Mouse (Mus musculus): ENCODE data around the gene Bid. TPM values are rescaled to one million over a fixed set of nuclear protein-coding genes. Genes with fewer than 3 reads are reported as not detected.
A peak's percentile ranks its signal among the peaks of the same experiment; 100 is the strongest.

The Bid gene
- polyA plus RNA-seq, 1 experiment, result 60.6 TPM

- H3K4me1 ChIP-seq (ENCODE audit: control insufficient read depth, insufficient read depth, low read length), result no peaks in the 10 kb centered on the region
- no peak for DNase-seq
- 54% methylated on average over 3 of the region's 3 CpGs for WGBS
These were observed 38.6 kb upstream of the Bid start for GRCm38 (mm10) chr6:120955215-120955614.

DNA sequence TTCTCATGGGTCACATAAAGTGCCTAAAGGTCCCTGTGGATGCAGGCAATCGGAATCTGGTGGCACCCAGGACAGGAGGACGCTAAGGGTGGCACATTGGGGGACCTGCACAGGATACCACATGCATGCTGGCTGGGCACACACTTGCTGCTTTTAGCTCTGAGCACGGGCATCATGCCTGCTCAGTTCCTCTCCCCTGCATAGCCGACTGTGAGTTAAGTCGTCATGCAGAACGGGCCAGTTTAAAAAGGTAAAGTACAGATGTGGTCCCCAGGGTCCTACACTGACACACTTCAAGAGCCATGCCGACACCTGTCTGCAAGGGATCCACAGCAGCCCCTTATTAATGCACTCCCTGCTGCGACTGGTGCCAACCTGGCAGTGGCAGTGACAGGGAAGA lies 37.6 kb upstream of the Bid start:
- no peak for TF ChIP-seq POLR2A (IDR thresholded peaks at IDR 0.05; ENCODE audit: low read depth, low read length)
- TF ChIP-seq CTCF (conservative IDR thresholded peaks at IDR 0.05; ENCODE audit: insufficient read depth, insufficient read length, low read depth, low read length), result no peak
- 88% methylated on average over 8 of the region's 8 CpGs for WGBS
- H3K4me1 ChIP-seq (ENCODE audit: control insufficient read depth, insufficient read depth, low read length), result no peaks in the 10 kb centered on the region

More at GRCm38 (mm10) chr6:120955215-120955614, 38.6 kb upstream of the Bid start:
- H3K36me3 ChIP-seq (ENCODE audit: control insufficient read depth, insufficient read depth, low read length), result no peaks in the 10 kb centered on the region
- no peak overlapping the region for H3K4me3 ChIP-seq (ENCODE audit: insufficient read depth, low read depth, low read length)
- no peak overlapping the region for H3K27ac ChIP-seq (ENCODE audit: insufficient read depth, low read depth, low read length)
- TF ChIP-seq CTCF (conservative IDR thresholded peaks at IDR 0.05; ENCODE audit: insufficient read depth, insufficient read length, low read depth, low read length) (no peak), POLR2A (IDR thresholded peaks at IDR 0.05; ENCODE audit: low read depth, low read length) (no peak)
- no peaks in the 10 kb centered on the region for H3K27me3 ChIP-seq (replicated peaks; ENCODE audit: control insufficient read depth, insufficient read depth, low read length)

GRCm38 (mm10) chr6:120952475-120952874 lies 35.8 kb upstream of the Bid start:
- no peak for TF ChIP-seq POLR2A (IDR thresholded peaks at IDR 0.05; ENCODE audit: low read depth, low read length)
- TF ChIP-seq CTCF (conservative IDR thresholded peaks at IDR 0.05; ENCODE audit: insufficient read depth, insufficient read length, low read depth, low read length), result no peak
- WGBS, result 95% methylated on average over 6 of the region's 6 CpGs
- Histone ChIP-seq H3K27ac (ENCODE audit: insufficient read depth, low read depth, low read length) (no peak overlapping the region), H3K27me3 (replicated peaks; ENCODE audit: control insufficient read depth, insufficient read depth, low read length) (no peaks in the 10 kb centered on the region), H3K36me3 (ENCODE audit: control insufficient read depth, insufficient read depth, low read length) (no peaks in the 10 kb centered on the region), H3K4me1 (ENCODE audit: control insufficient read depth, insufficient read depth, low read length) (no peaks in the 10 kb centered on the region), H3K4me3 (ENCODE audit: insufficient read depth, low read depth, low read length) (no peak overlapping the region)
- no peak for DNase-seq

More for the DNA sequence above, 37.6 kb upstream of the Bid start:
- no peak for DNase-seq
- Histone ChIP-seq H3K4me3 (ENCODE audit: insufficient read depth, low read depth, low read length) (no peak overlapping the region), H3K36me3 (ENCODE audit: control insufficient read depth, insufficient read depth, low read length) (no peaks in the 10 kb centered on the region), H3K27me3 (replicated peaks; ENCODE audit: control insufficient read depth, insufficient read depth, low read length) (no peaks in the 10 kb centered on the region), H3K27ac (ENCODE audit: insufficient read depth, low read depth, low read length) (no peak overlapping the region)

GRCm38 (mm10) chr6:120951311-120951710 lies 34.7 kb upstream of the Bid start:
- WGBS, result 81% methylated on average over 6 of the region's 6 CpGs
- Histone ChIP-seq H3K36me3 (ENCODE audit: control insufficient read depth, insufficient read depth, low read length) (no peaks in the 10 kb centered on the region), H3K4me1 (ENCODE audit: control insufficient read depth, insufficient read depth, low read length) (no peaks in the 10 kb centered on the region), H3K4me3 (ENCODE audit: insufficient read depth, low read depth, low read length) (no peak overlapping the region), H3K27ac (ENCODE audit: insufficient read depth, low read depth, low read length) (no peak overlapping the region), H3K27me3 (replicated peaks; ENCODE audit: control insufficient read depth, insufficient read depth, low read length) (no peaks in the 10 kb centered on the region)
- DNase-seq, result no peak
- no peak for TF ChIP-seq POLR2A (IDR thresholded peaks at IDR 0.05; ENCODE audit: low read depth, low read length)
- TF ChIP-seq CTCF (conservative IDR thresholded peaks at IDR 0.05; ENCODE audit: insufficient read depth, insufficient read length, low read depth, low read length), result no peak

DNA sequence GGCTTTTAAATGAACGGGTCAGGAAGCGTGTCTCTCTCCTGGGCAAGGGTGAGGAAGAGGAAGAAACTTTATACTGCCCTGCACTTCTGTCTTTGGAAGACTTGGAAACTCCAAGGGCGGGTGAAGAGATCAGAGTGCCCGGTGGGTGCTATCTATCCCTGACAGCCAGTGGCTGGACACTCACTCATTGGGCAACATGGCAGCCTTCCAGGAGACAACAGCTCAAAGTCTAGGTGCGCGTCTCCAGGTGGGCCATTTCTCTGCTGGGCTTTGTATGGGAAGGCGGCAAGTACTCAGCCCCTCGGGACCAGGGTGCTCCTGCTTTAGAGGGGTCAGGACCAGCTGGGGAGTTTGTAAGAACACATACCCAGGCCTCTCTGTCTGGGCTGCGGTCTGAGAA lies 28.9 kb upstream of the Bid start:
- 69% methylated on average over 9 of the region's 9 CpGs for WGBS
- DNase-seq, result peak; percentile 68
- Histone ChIP-seq H3K27me3 (replicated peaks; ENCODE audit: control insufficient read depth, insufficient read depth, low read length) (no peaks in the 10 kb centered on the region), H3K27ac (ENCODE audit: insufficient read depth, low read depth, low read length) (no peak overlapping the region), H3K4me1 (ENCODE audit: control insufficient read depth, insufficient read depth, low read length) (peaks cover 3% of the 10 kb centered on the region; the same call in 1 of the 2 replicates), H3K4me3 (ENCODE audit: insufficient read depth, low read depth, low read length) (no peak overlapping the region), H3K36me3 (ENCODE audit: control insufficient read depth, insufficient read depth, low read length) (no peaks in the 10 kb centered on the region)
- TF ChIP-seq POLR2A (IDR thresholded peaks at IDR 0.05; ENCODE audit: low read depth, low read length) (no peak), CTCF (conservative IDR thresholded peaks at IDR 0.05; ENCODE audit: insufficient read depth, insufficient read length, low read depth, low read length) (no peak)

DNA sequence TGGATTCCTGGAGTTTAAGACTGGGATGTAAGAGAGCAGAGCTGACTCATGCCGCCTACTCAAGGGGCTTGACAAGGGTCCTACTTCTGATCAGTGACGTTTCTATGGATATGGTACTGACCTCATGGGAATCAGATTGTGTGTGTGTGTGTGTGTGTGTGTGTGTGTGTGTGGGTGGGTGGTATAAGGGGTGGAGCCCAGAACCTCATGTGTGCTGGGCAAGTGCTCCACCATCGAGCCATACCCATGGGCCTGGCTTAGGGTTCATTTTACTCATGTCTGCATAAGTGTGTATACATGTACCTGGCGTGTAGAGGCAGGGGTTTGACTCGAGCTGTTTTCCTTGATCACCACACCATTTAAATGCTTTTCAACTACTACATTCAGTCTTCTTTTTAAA lies 27.3 kb upstream of the Bid start:
- peaks cover 3% of the 10 kb centered on the region; the same call in 1 of the 2 replicates for H3K4me1 ChIP-seq (ENCODE audit: control insufficient read depth, insufficient read depth, low read length)
- no peak for DNase-seq
- H3K4me3 ChIP-seq (ENCODE audit: insufficient read depth, low read depth, low read length), result no peak overlapping the region
- no peak overlapping the region for H3K27ac ChIP-seq (ENCODE audit: insufficient read depth, low read depth, low read length)
- no peak for TF ChIP-seq POLR2A (IDR thresholded peaks at IDR 0.05; ENCODE audit: low read depth, low read length)
- TF ChIP-seq CTCF (conservative IDR thresholded peaks at IDR 0.05; ENCODE audit: insufficient read depth, insufficient read length, low read depth, low read length), result no peak
- 84% methylated on average over 5 of the region's 5 CpGs for WGBS
- no peaks in the 10 kb centered on the region for H3K27me3 ChIP-seq (replicated peaks; ENCODE audit: control insufficient read depth, insufficient read depth, low read length)
- H3K36me3 ChIP-seq (ENCODE audit: control insufficient read depth, insufficient read depth, low read length), result no peaks in the 10 kb centered on the region

GRCm38 (mm10) chr6:120943551-120943950 lies 26.9 kb upstream of the Bid start:
- H3K27me3 ChIP-seq (replicated peaks; ENCODE audit: control insufficient read depth, insufficient read depth, low read length), result no peaks in the 10 kb centered on the region
- 73% methylated on average over 10 of the region's 10 CpGs for WGBS
- no peaks in the 10 kb centered on the region for H3K36me3 ChIP-seq (ENCODE audit: control insufficient read depth, insufficient read depth, low read length)
- DNase-seq, result no peak
- no peak overlapping the region for H3K4me3 ChIP-seq (ENCODE audit: insufficient read depth, low read depth, low read length)
- no peak overlapping the region for H3K27ac ChIP-seq (ENCODE audit: insufficient read depth, low read depth, low read length)
- TF ChIP-seq POLR2A (IDR thresholded peaks at IDR 0.05; ENCODE audit: low read depth, low read length), result no peak
- H3K4me1 ChIP-seq (ENCODE audit: control insufficient read depth, insufficient read depth, low read length), result peaks cover 3% of the 10 kb centered on the region; the same call in 1 of the 2 replicates

DNA sequence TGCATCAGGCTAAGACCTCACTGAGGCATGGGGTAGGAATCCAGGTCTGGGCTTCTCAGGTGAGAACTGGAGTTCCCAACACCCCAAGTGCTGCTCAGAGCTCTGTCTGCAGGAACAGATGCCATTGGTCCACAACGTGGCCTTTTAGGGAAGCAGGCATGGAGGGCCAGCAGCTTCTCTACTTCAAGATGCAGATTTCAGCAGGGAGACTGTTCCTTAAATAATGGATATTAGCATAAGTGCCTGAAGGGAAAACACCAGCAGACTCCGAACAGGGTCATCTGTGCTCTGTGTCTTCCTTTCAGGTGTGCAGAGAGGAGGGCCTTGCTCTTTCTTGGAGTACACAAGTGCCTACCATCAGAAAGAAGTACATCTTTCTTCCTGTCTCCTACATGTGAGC lies 26.4 kb upstream of the Bid start:
- no peak overlapping the region for H3K4me3 ChIP-seq (ENCODE audit: insufficient read depth, low read depth, low read length)
- no peaks in the 10 kb centered on the region for H3K27me3 ChIP-seq (replicated peaks; ENCODE audit: control insufficient read depth, insufficient read depth, low read length)
- 75% methylated on average over 2 of the region's 2 CpGs for WGBS
- no peak for DNase-seq
- no peak overlapping the region for H3K27ac ChIP-seq (ENCODE audit: insufficient read depth, low read depth, low read length)
- TF ChIP-seq POLR2A (IDR thresholded peaks at IDR 0.05; ENCODE audit: low read depth, low read length), result no peak
- TF ChIP-seq CTCF (conservative IDR thresholded peaks at IDR 0.05; ENCODE audit: insufficient read depth, insufficient read length, low read depth, low read length), result no peak
- peaks cover 3% of the 10 kb centered on the region; the same call in 1 of the 2 replicates for H3K4me1 ChIP-seq (ENCODE audit: control insufficient read depth, insufficient read depth, low read length)
- no peaks in the 10 kb centered on the region for H3K36me3 ChIP-seq (ENCODE audit: control insufficient read depth, insufficient read depth, low read length)
